Mouse (Mus musculus): ENCODE measurements around the gene Dock9. TPM values are rescaled to one million over a fixed set of nuclear protein-coding genes. Genes with fewer than 3 reads are reported as not detected.

Dock9 gene
- polyA plus RNA-seq, 1 experiment: 36.0 TPM

DNA sequence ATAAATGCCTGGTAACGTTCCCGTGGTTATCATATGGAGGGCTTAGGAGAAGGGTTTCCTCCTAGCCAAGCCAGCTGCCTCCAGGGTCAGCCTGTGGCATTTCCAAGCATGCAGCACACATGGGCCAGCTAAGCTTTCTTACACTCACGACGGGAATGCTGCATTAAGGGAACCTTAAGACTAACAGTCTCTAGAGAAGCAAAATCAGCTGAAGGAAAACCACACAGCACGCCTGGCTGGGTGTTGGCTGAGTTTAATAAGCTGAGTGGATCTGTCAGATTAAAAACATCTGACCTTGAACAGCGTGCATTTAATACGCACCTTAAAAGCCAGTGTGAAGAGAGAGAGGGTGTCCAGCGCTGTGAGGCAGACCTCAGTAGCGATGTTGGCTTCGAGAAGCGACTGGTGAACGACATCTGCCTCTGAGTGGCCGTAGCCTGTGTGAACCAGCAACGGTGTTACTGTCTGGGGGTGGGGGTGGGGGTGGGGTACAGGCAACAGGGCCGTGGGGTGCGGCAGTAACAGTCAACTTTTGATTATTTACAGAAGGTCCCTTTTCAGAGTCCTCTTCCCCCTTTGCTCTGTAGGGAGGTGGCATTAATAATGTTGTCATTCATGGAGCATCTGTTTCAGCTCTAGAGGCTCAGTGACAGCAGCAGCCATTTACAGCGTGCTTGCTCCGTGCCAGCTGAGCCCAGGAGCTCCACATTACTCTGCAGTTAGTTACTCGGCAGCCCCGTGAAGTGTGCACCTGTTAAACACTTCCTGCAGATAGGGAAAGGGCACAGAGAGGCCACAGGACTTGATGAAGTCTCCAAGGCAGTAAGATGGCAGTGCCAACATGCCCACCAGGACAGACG lies 211.5 kb downstream of the Dock9 start:
- DNase-seq (ENCODE audit: low read depth): no peak

DNA sequence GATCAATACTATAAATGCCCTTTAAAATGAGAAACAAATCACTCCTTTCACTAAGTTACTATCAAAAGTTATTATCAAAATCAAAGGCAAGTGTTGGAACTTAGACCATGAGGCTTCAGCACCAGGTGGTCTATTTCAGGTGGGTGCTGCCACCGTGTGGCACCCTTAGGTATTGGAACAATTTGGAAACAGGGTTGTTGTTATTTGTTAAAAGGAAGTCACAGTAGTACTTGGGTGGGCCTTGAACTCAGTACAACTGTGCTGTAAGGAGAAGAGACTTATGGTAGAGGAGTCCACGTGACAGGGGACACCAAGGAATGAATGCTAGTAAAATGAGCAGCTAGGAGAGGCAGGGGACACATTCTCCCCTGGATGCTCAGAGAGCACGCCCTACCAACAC lies 218.6 kb downstream of the Dock9 start:
- no peak for DNase-seq (ENCODE audit: low read depth)

DNA sequence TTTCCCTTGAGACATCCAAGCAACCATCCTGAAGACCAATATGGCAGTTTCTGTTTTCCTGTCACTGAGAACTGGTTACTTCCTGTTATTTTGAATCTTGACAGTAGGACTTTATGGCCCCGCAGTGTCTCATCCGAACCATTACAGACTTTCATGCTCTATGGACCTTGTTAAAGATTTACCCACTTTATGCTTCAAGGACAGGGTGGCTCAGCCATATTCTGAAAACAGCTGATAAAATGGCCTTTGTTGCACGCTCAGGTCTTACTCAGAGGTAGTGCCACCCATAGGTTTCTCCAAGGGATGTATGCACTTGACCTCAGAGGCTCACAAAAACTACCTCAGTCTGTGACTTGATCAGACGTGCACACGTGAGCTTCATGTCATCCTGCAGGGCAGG lies 224.2 kb downstream of the Dock9 start:
- no peak for DNase-seq (ENCODE audit: low read depth)

DNA sequence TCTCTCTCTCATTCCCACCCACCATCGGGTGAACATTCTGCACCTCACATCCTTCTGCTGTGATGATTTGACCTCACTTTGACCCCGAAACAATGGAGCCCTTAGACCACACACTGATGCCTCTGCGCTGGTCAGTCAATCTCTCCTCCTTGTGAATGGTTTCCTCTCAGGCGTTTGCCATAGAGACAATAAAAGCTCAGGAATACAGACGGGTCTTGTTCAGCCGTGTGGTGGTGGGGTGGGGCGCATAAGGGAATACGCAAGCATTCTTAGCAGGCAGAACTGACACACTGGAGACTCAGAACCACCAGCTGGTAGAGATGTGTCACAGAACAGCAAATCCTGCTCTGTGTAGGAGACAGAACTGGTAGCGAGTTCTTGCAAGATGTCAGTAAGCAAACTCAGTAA lies 230.8 kb downstream of the Dock9 start:
- no peak for DNase-seq (ENCODE audit: low read depth)

DNA sequence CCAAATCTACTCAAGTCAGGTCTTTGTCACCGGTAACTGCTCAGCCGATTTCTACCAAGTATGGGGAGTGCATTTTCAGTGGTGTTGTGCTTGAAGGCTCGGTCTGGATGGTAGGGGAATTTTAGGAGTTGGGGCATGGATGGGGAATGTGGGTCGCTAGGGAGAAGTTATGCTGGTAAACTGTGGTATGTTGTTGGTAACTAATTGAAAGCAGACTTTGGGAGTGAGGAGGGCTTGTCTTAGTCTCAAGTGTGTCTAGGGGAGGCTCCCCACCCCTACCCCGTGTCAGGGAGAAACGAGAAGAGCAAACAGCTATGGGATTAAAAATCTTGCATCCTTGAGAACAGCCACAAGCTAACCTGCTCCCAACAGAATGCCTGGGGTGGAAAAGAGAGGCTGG lies 231.7 kb downstream of the Dock9 start:
- DNase-seq (ENCODE audit: low read depth): no peak

DNA sequence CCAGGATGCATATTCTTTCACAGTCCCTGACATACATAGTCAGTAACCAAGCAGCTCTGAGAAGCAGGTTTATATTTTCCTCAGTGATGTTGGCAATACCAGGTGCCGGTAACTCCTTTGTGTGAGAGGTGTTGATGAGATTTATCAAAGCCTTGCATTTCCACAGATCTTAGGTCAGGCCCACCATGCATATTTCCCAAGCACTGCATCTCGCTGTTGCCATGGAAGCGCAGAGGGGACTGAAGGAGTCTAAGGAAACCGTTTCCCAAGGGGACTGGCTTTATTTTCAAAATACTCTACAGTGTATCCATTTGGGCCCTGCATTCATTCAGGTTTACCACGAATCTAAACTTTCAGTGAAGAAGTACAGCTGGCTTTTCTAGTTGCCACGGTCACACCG lies 233.0 kb downstream of the Dock9 start:
- DNase-seq (ENCODE audit: low read depth): no peak

DNA sequence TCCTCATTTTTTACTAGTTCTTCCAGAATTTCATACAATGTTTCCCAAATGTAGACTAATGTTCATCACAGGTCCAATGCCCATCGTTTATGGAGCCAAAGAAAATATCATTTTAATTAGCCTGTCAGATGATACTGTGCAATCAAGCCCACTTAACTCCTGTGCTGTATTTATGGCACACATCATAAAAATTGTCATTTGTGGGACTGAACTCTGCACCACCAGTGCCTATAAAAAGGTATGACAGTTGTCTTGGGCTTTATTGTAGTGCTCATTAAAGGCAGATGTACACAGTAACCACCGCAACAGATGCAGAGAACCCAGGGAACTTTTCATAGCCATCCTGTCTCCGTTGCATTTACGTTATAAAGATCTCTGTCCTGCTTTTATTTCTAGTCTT lies 233.7 kb downstream of the Dock9 start:
- DNase-seq (ENCODE audit: low read depth): no peak

DNA sequence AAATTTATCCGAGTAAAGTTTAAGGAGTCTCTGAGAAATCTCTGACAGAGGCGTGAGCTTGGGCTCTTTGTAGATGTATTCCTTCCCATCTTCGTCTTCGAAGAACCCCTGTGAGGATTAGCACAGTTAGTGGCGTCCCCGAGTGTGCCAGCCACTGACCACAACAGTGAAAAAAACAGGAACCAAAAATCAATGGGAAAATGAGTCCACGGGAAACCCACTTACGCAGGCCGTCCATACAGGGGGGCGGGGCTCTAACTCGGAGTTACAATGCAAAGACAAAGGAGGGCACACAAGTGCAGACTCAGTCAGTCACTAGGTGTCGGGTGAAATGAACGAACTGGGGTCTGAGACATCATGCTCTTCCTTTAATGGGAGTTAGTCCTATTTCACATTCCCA lies 238.6 kb downstream of the Dock9 start:
- DNase-seq (ENCODE audit: low read depth): no peak

DNA sequence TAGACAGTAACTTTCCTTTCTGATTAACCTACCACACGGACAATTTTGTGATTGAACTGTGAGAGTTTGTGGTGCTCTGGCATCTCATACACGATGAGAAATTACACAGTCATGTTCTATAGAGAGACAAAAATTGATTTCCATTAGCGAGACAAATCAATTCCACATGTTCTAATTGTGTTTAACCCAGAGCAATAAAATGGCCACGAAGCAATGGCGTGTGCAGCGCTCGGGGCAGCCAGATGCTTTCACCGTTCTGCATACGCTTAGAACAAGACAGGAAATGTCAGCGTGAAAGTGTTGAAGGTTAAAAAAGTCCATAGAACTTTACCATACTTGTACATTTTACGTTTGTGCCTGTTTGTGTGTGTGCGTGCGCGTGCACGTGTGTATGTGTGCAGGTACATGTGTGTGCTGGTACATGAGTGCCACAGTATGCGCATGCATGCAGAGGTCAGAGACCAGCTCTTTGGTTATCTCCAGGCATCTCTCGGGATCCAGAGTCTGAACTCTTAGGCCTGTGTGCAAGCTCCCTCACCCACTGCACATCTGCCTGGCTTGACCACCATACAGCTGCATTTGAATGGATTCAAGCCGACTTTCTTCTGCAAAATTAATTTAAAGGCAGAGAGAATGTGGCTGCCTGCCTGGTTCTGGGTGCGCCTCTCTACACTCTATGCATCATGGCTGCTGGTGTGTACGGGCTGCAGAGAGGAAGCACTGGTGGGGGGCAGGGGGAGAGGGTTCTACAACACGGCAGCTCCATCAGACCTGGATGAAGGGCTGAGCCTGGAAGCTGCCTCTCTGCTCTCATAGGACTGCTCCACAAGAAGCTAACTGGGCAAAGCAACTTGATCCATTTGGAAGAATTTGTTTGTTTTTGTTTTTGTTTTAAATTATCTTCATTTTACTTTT lies 241.0 kb downstream of the Dock9 start:
- DNase-seq (ENCODE audit: low read depth): no peak

DNA sequence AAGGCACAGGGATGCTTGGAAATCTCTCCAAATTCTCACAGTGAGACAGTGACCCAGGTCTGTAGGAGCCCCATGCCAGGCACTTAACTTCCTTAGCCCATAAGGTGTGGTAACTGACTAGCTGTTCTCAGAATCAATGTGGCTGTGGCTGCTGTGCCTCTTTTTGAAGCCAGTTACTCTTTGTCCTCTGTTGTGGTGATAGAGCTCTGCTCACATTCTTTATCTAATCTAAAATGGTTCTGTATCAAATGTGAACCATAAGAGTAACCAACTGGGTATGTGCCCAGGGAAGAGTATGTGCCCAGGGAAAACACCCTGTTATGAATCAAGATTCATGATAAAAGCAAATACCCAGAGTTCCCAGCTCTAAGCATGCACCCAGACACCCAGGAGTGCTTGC lies 243.9 kb downstream of the Dock9 start:
- no peak for DNase-seq (ENCODE audit: low read depth)

DNA sequence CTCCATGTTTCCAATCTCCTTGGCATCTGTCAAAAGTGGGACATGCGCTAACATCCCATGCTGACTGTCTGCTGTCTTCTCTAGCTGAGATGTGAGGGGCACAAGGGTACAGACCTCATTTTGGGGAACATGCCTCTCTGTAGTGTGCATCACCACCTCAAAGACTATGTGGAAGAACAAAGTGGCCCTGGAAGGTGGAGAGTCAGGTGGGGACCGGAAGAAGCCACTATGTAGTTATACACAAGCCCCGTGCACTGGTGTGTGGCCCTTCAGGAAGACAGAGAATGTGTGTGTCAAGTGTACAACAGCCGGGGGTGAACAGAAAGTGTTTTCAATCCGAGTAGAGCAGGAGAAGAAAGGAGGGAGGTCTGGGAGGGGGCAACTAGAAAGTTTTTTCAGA lies 245.1 kb downstream of the Dock9 start:
- no peak for DNase-seq (ENCODE audit: low read depth)

DNA sequence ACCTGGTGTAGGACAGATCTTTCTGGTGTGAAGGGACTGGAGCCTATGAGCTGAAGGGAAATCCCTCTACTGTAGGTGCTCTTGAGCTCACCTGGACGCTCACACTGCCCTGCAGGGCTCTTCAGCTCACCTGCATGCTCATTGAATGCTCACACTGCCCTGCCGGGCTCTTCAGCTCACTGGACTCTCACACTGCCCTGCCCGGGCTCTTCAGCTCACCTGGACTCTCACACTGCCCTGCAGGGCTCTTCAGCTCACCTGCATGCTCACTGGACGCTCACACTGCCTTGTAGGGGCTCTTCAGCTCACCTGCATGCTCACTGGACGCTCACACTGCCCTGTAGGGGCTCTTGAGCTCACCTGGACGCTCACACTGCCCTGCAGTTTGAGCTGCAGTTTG lies 247.8 kb downstream of the Dock9 start:
- DNase-seq (ENCODE audit: low read depth): no peak

DNA sequence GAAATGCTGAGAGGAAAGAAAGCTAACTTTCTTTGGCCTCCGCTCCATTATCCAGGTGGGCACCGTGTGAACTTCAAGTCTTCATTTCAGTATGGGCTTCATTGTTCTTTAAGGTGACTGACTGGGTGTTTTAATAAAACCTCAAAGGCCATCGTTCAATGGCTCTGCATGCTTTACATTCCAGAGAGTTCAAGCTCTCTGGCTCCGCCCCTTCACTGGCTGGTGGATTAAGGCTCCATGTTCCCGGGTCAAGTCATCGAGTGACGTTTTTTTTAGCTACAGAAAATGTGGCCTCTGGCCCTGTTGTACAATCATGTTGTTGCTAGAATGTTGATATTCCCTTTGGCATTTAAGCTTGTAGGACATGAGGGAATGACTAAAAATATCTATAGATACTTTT lies 249.9 kb downstream of the Dock9 start:
- DNase-seq (ENCODE audit: low read depth): no peak

DNA sequence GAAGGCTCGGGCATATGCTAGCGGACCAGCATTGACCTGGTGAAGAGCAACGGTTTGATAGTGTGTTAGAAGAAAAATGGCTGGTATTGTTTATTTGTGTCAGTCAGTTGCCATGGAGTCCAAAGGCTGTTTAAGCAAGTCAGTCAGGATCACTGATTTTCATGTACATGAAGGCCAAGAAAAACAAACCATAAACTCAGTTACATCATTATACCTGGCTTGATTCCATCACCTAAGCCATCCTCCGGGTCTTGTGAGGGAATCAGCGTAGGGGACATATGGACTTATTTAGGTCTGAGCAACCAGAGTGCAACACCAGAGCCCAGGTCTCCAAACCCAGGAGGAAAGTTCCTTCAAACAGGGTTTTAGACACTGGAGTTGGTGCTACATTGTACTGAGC lies 251.0 kb downstream of the Dock9 start:
- DNase-seq (ENCODE audit: low read depth): no peak

DNA sequence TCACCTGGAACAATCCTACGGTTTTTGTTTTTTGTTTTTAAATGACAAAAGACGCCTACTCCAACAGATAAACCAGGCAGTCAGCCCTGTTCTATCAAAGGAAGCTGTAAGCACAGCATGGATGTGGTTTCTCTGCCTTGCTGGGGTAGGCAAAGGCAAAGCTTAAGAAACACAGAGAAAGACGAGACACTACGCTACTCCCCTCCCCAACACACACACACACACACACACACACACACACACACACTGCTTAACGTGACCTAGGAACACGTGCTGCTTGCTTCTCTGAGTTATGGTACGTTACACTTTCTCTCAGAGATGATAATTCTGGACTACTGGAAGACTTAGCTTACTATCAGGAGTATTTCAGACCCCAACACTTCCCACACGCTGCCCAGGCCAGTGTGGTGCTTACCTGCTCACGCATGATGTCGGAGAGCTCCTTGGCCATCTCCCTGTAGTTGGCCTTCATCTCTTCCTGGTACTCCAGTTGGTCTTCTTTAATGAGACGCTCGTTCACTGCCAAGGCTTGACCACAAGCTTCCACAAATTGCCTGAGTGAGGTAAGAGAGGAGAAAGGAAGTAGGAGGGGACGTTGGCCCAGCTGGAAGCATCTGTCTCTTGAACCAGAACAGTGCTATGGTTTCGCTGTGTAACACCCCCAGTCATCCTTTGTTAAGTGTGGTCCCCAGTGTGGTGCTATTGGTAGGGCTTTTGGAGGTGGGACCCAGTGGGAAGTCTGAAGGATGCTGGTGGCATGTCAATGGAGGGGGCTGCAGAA lies 251.9 kb downstream of the Dock9 start:
- no peak for DNase-seq (ENCODE audit: low read depth)

DNA sequence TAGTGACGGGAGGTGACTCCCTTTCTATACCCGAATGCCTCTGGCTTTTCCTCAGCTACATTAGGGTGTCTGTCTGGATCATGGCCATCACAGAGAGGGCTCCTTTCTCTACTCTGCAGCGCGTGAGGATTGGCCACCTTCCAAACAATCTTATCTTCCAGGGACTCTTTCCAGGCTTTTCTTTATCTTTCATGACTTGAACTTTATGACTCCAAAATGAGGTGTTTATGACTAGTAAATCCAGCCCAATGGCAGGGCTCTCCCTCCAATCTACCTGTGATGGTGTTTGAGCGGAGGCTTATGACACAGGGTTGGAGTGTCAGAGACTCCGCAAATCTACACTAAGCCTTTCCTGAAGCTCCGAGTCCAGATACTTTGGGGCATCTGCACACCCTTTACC lies 256.4 kb downstream of the Dock9 start:
- DNase-seq (ENCODE audit: low read depth): no peak

DNA sequence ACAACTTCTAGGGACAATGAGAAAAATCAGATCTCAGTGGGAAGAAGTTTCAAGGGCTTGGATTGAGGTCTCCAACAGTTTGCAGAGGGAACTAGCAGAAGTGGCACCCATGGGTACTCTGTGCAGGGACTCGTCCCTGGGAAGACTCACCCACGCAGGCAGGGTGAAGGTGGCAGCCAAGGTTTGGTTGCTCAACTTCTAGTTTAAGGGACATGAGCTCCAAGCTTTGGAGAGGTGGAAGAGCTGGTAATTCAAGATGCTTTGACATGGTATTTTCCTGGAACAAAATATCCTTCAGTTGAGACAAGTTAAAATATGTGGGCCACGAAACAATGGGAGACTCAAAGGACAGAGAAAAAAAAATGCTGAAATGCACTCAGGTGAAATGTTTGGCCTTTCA lies 263.1 kb downstream of the Dock9 start:
- peak; percentile 96 for DNase-seq (ENCODE audit: low read depth)

DNA sequence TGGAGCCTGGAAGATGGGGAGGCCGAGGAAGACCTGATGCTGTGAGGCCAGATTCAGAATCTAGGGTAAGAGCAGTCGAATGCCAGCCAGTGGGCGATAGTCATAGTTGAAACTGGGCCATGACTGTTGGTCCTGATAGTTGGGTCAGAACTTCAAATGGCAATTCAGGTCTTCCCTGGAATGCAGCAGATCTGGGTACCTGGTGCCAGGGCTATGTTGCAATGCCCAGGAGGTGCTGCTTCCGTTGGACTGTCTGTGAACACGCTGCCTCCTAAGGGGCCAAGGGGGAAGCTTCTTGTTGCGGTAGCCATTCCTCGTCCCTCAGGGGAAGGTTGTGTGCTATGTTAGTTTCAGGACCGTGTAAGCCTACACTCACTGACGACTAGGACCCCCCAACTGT lies 266.8 kb downstream of the Dock9 start:
- peak; percentile 79 for DNase-seq (ENCODE audit: low read depth)

DNA sequence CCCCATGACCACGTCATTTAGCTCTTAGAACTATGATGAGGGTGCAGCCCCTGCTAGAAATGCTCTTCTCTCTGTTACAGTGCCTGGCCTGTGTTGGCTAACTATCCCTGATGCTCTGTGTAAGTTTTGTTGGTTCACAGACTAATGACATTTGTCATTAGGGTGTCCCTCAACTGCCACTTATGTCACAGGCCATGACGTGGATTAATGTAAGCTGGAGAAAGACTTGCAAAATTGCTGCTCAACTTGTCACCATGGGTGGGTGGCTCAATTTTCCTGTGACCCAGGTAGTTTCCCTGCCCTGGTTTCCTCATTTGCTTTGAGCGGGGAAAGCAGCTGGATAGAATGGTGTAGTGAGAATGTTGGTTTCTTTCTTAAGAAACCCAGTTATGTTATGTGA lies 269.8 kb downstream of the Dock9 start:
- no peak for DNase-seq (ENCODE audit: low read depth)

DNA sequence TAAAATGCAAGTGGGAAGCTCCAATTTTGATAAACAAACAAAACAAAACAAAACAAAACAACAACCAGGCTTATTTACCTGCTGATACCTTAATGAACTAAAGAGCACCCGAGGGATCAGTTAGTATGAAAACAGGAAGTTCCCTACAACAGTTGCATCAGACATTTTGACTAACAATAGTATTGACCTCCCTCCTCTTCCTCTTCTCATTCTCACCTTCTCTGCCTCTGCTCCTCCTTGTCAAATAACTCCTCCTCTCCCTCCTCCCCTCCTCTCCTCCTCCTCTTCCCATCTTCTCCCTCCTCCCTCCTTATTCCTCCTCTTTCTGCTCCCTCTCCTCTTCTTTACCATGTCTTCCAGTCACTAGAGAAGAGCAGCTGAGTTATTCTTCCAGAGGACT lies 270.4 kb downstream of the Dock9 start:
- DNase-seq (ENCODE audit: low read depth): no peak

DNA sequence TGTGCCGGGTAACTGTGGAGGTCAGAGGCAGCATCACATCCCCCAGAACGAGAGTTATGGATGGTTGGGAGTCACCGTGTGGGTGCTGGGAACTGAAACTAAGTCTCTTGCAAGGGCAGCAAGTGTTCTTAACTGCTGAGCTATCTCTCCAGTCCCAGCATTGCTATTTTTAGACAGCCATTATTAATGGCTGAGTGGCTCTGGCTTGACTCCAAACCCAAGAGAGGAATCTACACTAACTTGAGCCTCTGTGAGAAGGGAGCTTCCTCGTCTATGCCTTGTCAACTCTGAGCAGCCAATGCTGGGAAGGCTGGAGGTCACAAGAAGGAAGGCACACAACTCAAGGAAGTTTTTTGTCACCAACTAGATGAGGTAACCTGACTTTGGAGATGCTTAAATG lies 275.9 kb downstream of the Dock9 start:
- no peak for DNase-seq (ENCODE audit: low read depth)

DNA sequence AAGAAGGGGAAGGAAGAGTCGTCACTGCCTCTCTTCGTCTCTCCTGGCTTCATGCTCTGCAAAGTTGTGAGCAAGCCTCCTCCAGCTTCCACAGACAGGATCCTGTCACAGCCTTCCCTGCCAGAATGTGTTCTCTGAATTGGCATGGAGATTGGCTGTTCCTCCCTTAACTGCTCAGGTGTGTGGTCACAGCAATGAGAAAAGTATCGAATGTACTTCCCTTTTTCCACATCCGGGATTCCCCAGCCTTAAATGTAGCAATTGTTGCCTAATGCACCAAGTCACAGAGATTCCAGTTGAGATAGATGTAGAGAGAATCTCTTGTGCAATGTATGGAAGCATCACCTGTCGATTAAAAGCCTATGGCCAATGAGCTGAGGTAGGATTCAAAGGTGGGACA lies 280.8 kb downstream of the Dock9 start:
- DNase-seq (ENCODE audit: low read depth): no peak

All from gonadal fat pad, adult 2 months (tissue).